Mouse (Mus musculus) kidney, postnatal 25 days (tissue): Measurements from ENCODE around the gene Foxp1.

Experiments used
- DNase-seq, 2 experiments: peaks; one replicate each; pipeline ENCODE4 v3.0.0; 2021; ENCODE audit warnings: mixed read lengths in 2 of 2

Gene Foxp1

GRCm38 (mm10) chr6:99435140-99435539, 87.4 kb downstream of the Foxp1 start:
- no peak for DNase-seq

GRCm38 (mm10) chr6:99433006-99433405, 89.5 kb downstream of the Foxp1 start:
- DNase-seq, result no peak

- DNase-seq, result no peak
Measured at GRCm38 (mm10) chr6:99431941-99432340, 90.6 kb downstream of the Foxp1 start.

- no peak for DNase-seq
Measured at GRCm38 (mm10) chr6:99430560-99430959, 92.0 kb downstream of the Foxp1 start.

- DNase-seq, result no peak
Measured at GRCm38 (mm10) chr6:99429378-99430131, 93.0 kb downstream of the Foxp1 start.

- DNase-seq, result no peak
Measured at GRCm38 (mm10) chr6:99428961-99429360, 93.6 kb downstream of the Foxp1 start.

- no peak for DNase-seq
Measured at GRCm38 (mm10) chr6:99427301-99427700, 95.2 kb downstream of the Foxp1 start.

GRCm38 (mm10) chr6:99425044-99425443, 97.5 kb downstream of the Foxp1 start:
- no peak for DNase-seq

GRCm38 (mm10) chr6:99420666-99421065, 101.9 kb downstream of the Foxp1 start:
- no peak for DNase-seq

- no peak for DNase-seq
Measured at GRCm38 (mm10) chr6:99412598-99412997, 109.9 kb downstream of the Foxp1 start.

GRCm38 (mm10) chr6:99409602-99410001, 112.9 kb downstream of the Foxp1 start:
- DNase-seq, result no peak

GRCm38 (mm10) chr6:99408880-99409279, 113.6 kb downstream of the Foxp1 start:
- DNase-seq, result no peak

- no peak for DNase-seq
Measured at GRCm38 (mm10) chr6:99403755-99404390, 118.6 kb downstream of the Foxp1 start.

- no peak for DNase-seq
Measured at GRCm38 (mm10) chr6:99402941-99403340, 119.6 kb downstream of the Foxp1 start.

GRCm38 (mm10) chr6:99402370-99402769, 120.2 kb downstream of the Foxp1 start:
- no peak for DNase-seq

- DNase-seq, result no peak
Measured at GRCm38 (mm10) chr6:99401801-99402200, 120.7 kb downstream of the Foxp1 start.

GRCm38 (mm10) chr6:99401211-99401610, 121.3 kb downstream of the Foxp1 start:
- no peak for DNase-seq

- no peak for DNase-seq
Measured at GRCm38 (mm10) chr6:99395745-99396144, 126.8 kb downstream of the Foxp1 start.

GRCm38 (mm10) chr6:99394801-99395200, 127.7 kb downstream of the Foxp1 start:
- DNase-seq, result no peak

GRCm38 (mm10) chr6:99392484-99392883, 130.0 kb downstream of the Foxp1 start:
- DNase-seq, result no peak

GRCm38 (mm10) chr6:99388741-99389675, 133.5 kb downstream of the Foxp1 start:
- peak; percentile 17 to 44 for DNase-seq

- no peak for DNase-seq
Measured at GRCm38 (mm10) chr6:99388023-99388422, 134.5 kb downstream of the Foxp1 start.

GRCm38 (mm10) chr6:99385059-99385604, 137.4 kb downstream of the Foxp1 start:
- DNase-seq, result peak in 1 of 2 experiments; percentile 20
